Mouse (Mus musculus) hindbrain, postnatal 0 days (tissue): Measurements from ENCODE around the gene Fam189b. TPM values are rescaled to one million over a fixed set of nuclear protein-coding genes. Genes with fewer than 3 reads are reported as not detected.

Experiments
- ATAC-seq: fragments of 200-750 bp; cut with Nextera tagmentation; 2 replicates; pipeline ENCODE4 v1.8.0; 2017; ENCODE audit warnings: mild to moderate bottlenecking, moderate TSS enrichment, moderate library complexity
- DNase-seq: peaks from one replicate; pipeline ENCODE4 v3.0.0-alpha.2; 2015; ENCODE audit warnings: low spot score
- H3K27ac ChIP-seq: fragments of 300-500 bp; sonication (generic); 2 replicates; pipeline ENCODE4 v1.5.1; 2014; ENCODE audit warnings: mild to moderate bottlenecking
- H3K27me3 ChIP-seq: fragments of 300-500 bp; sonication (generic); 2 replicates; pipeline ENCODE4 v1.6.1; 2014; ENCODE audit warnings: low read length, mixed read lengths; ENCODE audit not compliant: insufficient read depth
- H3K36me3 ChIP-seq: fragments of 300-500 bp; sonication (generic); 2 replicates; pipeline ENCODE4 v1.6.1; 2014; ENCODE audit warnings: low read length, mixed read lengths; ENCODE audit not compliant: insufficient read depth
- H3K4me1 ChIP-seq: fragments of 300-500 bp; sonication (generic); 2 replicates; pipeline ENCODE4 v1.6.1; 2014; ENCODE audit warnings: antibody characterized with exemption, low read length, mixed read lengths; ENCODE audit not compliant: insufficient read depth
- H3K4me2 ChIP-seq: fragments of 300-500 bp; sonication (generic); 2 replicates; pipeline ENCODE4 v1.6.1; 2014; ENCODE audit warnings: low read depth, mild to moderate bottlenecking, low read length, moderate library complexity, mixed read lengths
- H3K4me3 ChIP-seq: fragments of 300-500 bp; sonication (generic); 2 replicates; pipeline ENCODE4 v1.5.1; 2014; ENCODE audit warnings: low read length
- H3K9ac ChIP-seq: fragments of 300-500 bp; sonication (generic); replicated peaks from 2 replicates; pipeline ENCODE4 v1.6.1; 2014; ENCODE audit warnings: mild to moderate bottlenecking, low read length, moderate library complexity, mixed read lengths
- H3K9me3 ChIP-seq: fragments of 300-500 bp; sonication (generic); 2 replicates; pipeline ENCODE4 v1.6.1; 2016; ENCODE audit warnings: low read length, mixed read lengths
- CTCF ChIP-seq: IDR thresholded peaks from 2 replicates; pipeline ENCODE4 v1.5.1; 2016; ENCODE audit warnings: antibody characterized with exemption, control low read depth, low read depth
- WGBS: fragments of 180-500 bp; shearing (Covaris S2); extraction: QIAGEN DNeasy Blood & Tissue Kit; methylation state at CpG from one replicate; pipeline ENCODE4 v1.1.7; 2014; 5-methylcytosine and 5-hydroxymethylcytosine counted together
- polyA plus RNA-seq: library from polyadenylated mRNA; unstranded; fragments of >200 nt; fragmentation: Nextera tagmentation; extraction: Ambion mirVana; gene quantifications from 2 replicates; pipeline ENCODE4 v1.2.1, GENCODE M21; 2015
- total RNA-seq: library from RNA; depleted of rRNA; stranded (reverse); fragments of >200 nt; gene quantifications from 2 replicates; pipeline ENCODE4 v1.2.3, GENCODE M21; 2014

Gene Fam189b
- total and polyA plus RNA-seq, 2 experiments from 2014 or later: 15.2 to 29.2 TPM

DNA sequence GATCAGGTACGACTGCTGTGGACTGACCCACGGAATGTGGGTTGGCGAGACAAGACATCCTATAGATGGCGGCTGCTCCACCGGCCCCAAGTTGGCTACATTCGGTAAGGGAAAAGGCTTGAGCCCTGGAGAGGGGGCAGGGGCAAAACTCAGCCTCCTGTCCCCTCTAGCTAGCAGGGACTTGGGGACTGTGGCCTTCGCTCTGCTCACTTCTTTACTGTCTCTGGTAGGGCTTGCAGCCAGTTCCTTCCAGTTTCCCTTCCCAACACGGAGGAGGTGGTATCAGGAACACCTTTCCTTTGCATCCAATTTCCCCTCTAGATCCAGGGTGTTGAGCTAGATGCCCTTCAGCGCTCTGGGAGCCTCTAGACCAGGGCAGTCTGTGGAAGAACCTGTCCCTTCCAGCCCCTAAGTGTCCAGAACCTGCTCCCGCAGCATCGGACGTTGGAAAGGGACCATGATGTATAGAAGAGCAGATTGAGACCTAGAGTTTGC, 42.4 kb downstream of the Fam189b start:
- DNase-seq: no peak
- no peaks in the 10 kb centered on the region for H3K9me3 ChIP-seq
- no peak for ATAC-seq
- 29% methylated on average over 12 of the region's 12 CpGs for WGBS
- H3K4me2 ChIP-seq: peak overlapping the region; percentile 68
- TF ChIP-seq CTCF: no peak
- peak overlapping the region; percentile 40 for H3K4me3 ChIP-seq
- H3K4me1 ChIP-seq: peaks cover 12% of the 10 kb centered on the region; the same call in 1 of the 2 replicates
- H3K27me3 ChIP-seq: no peaks in the 10 kb centered on the region
- H3K9ac ChIP-seq: peak overlapping the region; percentile 41
- no peaks in the 10 kb centered on the region for H3K36me3 ChIP-seq
- H3K27ac ChIP-seq: peak overlapping the region; percentile 78

DNA sequence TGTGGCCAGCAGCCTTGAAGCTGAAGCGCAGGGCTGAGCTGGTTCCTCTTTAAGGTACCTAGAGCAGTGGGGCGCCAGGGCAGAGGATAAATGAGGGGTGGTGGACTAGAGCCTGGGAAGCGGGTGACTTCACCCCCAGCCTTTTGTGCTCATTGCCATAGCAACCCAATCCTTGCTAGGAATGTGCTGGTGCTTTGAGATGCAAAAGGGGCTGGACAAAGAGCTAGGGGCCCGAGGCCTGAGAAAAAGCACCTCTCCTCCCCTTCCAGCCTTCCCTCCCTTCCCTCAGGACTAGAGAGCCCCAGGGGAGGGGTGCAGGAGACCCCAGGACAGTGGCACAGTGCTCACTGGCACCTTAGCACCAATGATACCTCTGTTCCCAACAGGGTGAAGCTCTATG, 43.0 kb downstream of the Fam189b start:
- 25% methylated on average over 4 of the region's 4 CpGs for WGBS
- DNase-seq (peak; percentile 81), ATAC-seq (peak; percentile 62)
- Histone ChIP-seq H3K27ac (peak overlapping the region; percentile 78), H3K9ac (peak overlapping the region; percentile 41), H3K9me3 (no peaks in the 10 kb centered on the region), H3K4me1 (peaks cover 12% of the 10 kb centered on the region; the same call in 1 of the 2 replicates), H3K4me2 (peak overlapping the region; percentile 68), H3K4me3 (peak overlapping the region; percentile 40), H3K36me3 (no peaks in the 10 kb centered on the region), H3K27me3 (no peaks in the 10 kb centered on the region)
- no peak for TF ChIP-seq CTCF

DNA sequence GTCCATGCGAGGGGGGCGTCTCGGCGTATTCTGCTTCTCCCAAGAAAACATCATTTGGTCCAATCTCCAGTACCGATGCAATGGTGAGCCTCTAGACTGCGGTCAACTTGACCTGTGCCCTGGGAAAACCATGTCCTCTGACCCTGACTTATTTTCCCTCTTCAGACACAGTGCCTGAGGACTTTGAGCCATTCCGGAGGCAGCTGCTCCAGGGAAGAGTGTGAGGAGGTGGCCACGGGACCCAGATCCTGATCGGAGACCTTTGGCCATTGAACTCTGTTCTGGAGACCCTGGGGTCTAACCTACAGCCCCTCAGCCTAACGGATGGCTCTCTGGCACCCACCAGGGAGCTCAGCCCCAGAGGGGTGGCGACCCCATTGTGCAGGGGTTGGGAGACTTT, 43.4 kb downstream of the Fam189b start:
- no peak for ATAC-seq
- peaks cover 12% of the 10 kb centered on the region; the same call in 1 of the 2 replicates for H3K4me1 ChIP-seq
- no peaks in the 10 kb centered on the region for H3K36me3 ChIP-seq
- peak overlapping the region; percentile 41 for H3K9ac ChIP-seq
- no peaks in the 10 kb centered on the region for H3K27me3 ChIP-seq
- peak overlapping the region; percentile 40 for H3K4me3 ChIP-seq
- H3K9me3 ChIP-seq: no peaks in the 10 kb centered on the region
- H3K27ac ChIP-seq: peak overlapping the region; percentile 78
- no peak for TF ChIP-seq CTCF
- H3K4me2 ChIP-seq: peak overlapping the region; percentile 68
- no peak for DNase-seq
- WGBS: 17% methylated on average over 11 of the region's 11 CpGs

DNA sequence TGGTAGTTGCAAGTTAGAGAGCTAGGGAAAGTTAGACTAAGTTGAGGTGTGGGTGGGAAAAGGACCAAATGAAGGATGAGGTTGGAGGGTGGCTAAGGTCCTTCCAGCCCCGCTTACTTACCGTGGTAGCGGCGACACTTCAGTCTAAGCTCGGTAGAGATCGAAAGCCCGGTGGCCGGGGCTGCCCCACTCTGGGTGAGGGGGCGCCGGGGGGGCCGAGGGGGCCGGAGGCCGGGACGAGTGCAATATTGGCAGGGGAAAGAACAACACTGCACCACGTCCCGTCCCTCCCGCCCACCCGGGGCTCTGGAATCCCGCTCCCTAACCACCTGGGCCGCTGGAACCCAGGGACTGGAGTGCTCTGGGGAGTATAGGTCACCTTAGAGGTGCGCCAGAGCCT, 44.0 kb downstream of the Fam189b start, which contains the start of gene Mtx1:
TSS of gene Mtx1 (minus strand) at position 189 of the 400 bp plus-strand sequence.
- Histone ChIP-seq H3K36me3 (no peaks in the 10 kb centered on the region), H3K4me3 (peak within 1 kb of the TSS; percentile 40), H3K4me2 (peak within 1 kb of the TSS; percentile 68), H3K9me3 (no peaks in the 10 kb centered on the region), H3K27me3 (no peaks in the 10 kb centered on the region), H3K27ac (peak within 1 kb of the TSS; percentile 78), H3K9ac (peak within 1 kb of the TSS; percentile 45), H3K4me1 (peaks cover 12% of the 10 kb centered on the region; the same call in 1 of the 2 replicates)
- ATAC-seq: no peak
- DNase-seq: no peak
- no peak for TF ChIP-seq CTCF
- WGBS: 7% methylated on average over 21 of the region's 21 CpGs

DNA sequence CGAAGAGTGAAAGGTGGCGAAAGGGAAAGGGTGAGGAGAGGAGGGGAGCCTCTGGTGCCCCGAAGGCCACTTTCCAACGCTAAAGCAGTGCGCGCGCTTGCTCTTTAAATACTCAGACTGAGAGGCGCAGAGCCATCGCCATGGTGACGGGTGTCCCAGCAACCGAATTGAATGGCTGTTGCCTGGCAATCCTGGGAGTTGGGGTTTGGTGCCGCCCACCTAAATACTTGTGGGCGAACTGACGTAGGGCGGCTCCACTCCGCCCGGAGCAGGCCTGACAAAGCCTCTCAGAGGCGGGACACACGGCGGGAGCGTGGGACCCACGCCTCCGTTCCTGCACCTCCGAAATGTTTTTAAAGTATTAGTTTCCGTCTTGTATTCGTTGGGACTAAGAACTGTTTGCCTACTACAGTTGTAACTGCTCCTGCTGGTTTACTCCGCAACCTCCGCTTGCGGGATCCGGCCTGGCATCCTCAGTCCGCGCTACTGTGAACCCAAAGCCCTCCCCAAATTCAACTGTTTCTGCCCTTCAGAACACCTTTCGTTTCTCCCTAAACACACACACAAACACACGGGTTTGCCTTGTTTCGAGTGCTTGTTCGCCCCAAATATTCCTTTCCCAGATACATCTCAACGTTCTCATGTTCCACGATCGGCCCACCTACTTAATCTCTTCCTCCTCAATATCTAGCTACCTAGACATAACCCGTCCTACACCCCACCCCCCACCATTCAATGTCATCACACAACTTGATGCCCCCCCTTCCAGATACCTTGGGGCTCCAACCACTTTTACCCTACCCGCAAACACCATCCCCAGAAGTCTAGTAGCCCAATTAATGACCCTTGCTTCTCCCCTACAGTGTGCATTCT, 44.6 kb downstream of the Fam189b start:
- peak overlapping the region; percentile 40 for H3K4me3 ChIP-seq
- H3K27ac ChIP-seq: peak overlapping the region; percentile 78
- TF ChIP-seq CTCF: no peak
- no peaks in the 10 kb centered on the region for H3K9me3 ChIP-seq
- peaks cover 12% of the 10 kb centered on the region; the same call in 1 of the 2 replicates for H3K4me1 ChIP-seq
- DNase-seq (peak; percentile 95), ATAC-seq (peak; percentile 81)
- H3K4me2 ChIP-seq: peak overlapping the region; percentile 68
- H3K36me3 ChIP-seq: no peaks in the 10 kb centered on the region
- 8% methylated on average over 41 of the region's 41 CpGs for WGBS
- peak overlapping the region; percentile 45 for H3K9ac ChIP-seq
- H3K27me3 ChIP-seq: no peaks in the 10 kb centered on the region

DNA sequence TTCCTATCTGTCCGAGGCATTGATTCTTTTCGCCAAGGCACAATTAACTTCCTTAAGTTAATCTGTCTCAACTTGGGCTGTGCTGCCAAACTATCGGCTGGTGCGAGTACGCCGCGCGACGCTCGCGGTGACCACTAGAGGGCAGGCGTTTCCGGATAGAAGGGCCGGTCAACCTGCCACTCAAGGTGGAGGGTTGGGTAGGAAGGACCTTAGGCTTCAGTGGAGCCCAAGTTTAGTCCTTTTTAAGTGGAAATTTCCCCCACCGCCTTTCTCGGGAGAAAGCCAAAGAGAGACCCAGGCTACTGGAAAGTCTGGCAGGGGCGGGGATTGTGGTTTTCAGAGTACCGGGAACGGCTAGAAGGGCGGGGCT, 45.2 kb downstream of the Fam189b start:
- WGBS: 1% methylated on average over 19 of the region's 20 CpGs
- TF ChIP-seq CTCF: peak; percentile 94
- peak overlapping the region; percentile 45 for H3K9ac ChIP-seq
- peak overlapping the region; percentile 68 for H3K4me2 ChIP-seq
- H3K4me1 ChIP-seq: peaks cover 12% of the 10 kb centered on the region; the same call in 1 of the 2 replicates
- H3K9me3 ChIP-seq: no peaks in the 10 kb centered on the region
- DNase-seq: peak; percentile 91
- H3K4me3 ChIP-seq: peak overlapping the region; percentile 40
- peak overlapping the region; percentile 78; the same call in 1 of the 2 replicates for H3K27ac ChIP-seq
- no peaks in the 10 kb centered on the region for H3K36me3 ChIP-seq
- no peaks in the 10 kb centered on the region for H3K27me3 ChIP-seq
- peak; percentile 39; the same call in 1 of the 2 replicates for ATAC-seq

DNA sequence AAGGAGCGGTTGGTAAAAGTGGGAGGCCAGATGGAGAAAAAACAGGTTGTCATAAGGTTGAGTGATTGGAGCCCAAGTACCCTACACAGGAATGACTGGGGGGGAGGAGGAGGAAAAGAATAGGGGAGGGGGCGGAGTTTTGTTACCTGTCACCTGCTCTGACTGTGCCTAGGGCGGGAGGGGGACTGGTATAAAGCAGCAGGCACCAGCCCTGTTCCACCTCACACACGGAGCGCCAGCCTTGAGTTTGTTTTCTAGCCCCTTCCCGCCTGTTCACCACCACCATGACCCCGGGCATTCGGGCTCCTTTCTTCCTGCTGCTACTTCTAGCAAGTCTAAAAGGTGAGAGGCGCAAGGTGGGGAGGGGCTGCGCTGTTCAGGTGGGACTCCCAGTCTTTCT, 45.9 kb downstream of the Fam189b start, which contains the start of gene Muc1:
TSS of gene Muc1 (plus strand) at position 222 of the 400 bp plus-strand sequence.
- H3K4me2 ChIP-seq: peak within 1 kb of the TSS; percentile 68
- no peaks in the 10 kb centered on the region for H3K36me3 ChIP-seq
- TF ChIP-seq CTCF: no peak
- peak within 1 kb of the TSS; percentile 78 for H3K27ac ChIP-seq
- H3K27me3 ChIP-seq: no peaks in the 10 kb centered on the region
- H3K9ac ChIP-seq: peak within 1 kb of the TSS; percentile 45
- WGBS: 36% methylated on average over 10 of the region's 10 CpGs
- H3K4me1 ChIP-seq: peaks cover 12% of the 10 kb centered on the region; the same call in 1 of the 2 replicates
- DNase-seq (no peak), ATAC-seq (no peak)
- peak within 1 kb of the TSS; percentile 40 for H3K4me3 ChIP-seq
- H3K9me3 ChIP-seq: no peaks in the 10 kb centered on the region
